Comparison of ENCODE assay signal across 30 mouse cellular contexts in the genomic region with DNA sequence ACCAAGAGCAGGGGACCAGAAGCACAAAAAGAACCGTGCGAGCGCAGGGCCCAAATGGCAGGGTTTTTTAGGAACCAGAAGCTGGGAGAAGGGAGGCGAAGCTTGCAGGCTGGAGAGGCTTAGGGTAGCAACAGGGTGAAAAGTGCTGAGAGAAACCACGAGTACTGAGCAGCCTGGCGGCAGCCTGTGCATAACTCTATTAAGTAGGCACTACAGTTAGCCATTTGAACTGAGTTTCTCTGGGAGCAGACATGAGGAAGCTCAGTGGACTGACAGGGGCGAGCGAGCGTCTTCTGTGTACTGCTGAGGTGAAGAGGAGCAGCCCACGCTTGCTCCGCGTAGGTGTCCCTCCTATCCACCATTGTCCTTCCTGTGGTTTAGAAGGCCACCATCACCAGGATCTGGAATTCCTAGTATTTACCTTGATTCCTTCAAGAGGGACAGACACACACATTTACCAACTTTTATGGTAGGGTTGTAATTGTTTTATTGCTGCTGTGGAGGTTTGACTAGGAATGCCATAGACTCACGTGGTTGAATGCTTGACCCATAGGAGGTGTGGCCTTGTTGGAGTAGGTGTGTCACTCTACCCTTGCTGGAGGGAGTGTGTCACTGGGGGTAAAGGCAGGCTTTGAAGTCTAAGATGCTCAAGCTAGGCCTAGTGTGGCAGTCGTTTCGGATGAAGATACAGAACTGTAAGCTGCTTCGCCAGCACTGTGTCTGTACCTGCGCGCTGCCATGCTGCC. TPM values are rescaled to one million over a fixed set of nuclear protein-coding genes. Genes with fewer than 3 reads are reported as not detected.
DNase-seq lines count a peak whose midpoint lies in the region; ATAC-seq lines count a peak whose summit lies in the region.
"Had no signal": no experiment of that assay in that cellular context is flagged by ENCODE, and none has a peak within 500 bp of the region (broad histone marks: within the 10 kb centered on the region; RNA-seq: fewer than 3 reads in every experiment).

No protein-coding gene starts in this region.

- no peak overlapping the region for H3K27ac ChIP-seq in limb, embryonic 13.5 days
- no peak overlapping the region for H3K27ac ChIP-seq in limb, embryonic 10.5 days
- H3K27ac ChIP-seq in intestine, embryonic 15.5 days, result peak overlapping the region; percentile 70
- H3K27ac ChIP-seq: embryonic facial prominence, embryonic 10.5 days; embryonic facial prominence, embryonic 15.5 days; forebrain, embryonic 12.5 days; heart, adult 2 months; hindbrain, embryonic 14.5 days; midbrain, embryonic 12.5 days; neural tube, embryonic 13.5 days; stomach, embryonic 15.5 days had no signal

- WGBS in limb, embryonic 13.5 days, result 68% methylated on average over 18 of the region's 18 CpGs
- WGBS in limb, embryonic 10.5 days, result 73% methylated on average over 18 of the region's 18 CpGs
- 67% methylated on average over 18 of the region's 18 CpGs for WGBS in intestine, embryonic 15.5 days

- H3K27me3 ChIP-seq in limb, embryonic 13.5 days, result no peaks in the 10 kb centered on the region
- no peaks in the 10 kb centered on the region for H3K27me3 ChIP-seq in limb, embryonic 10.5 days (ENCODE audit: low read depth, poor library complexity, severe bottlenecking)
- no peaks in the 10 kb centered on the region for H3K27me3 ChIP-seq in intestine, embryonic 15.5 days (replicated peaks)
- H3K27me3 ChIP-seq: embryonic facial prominence, embryonic 15.5 days; forebrain, embryonic 12.5 days; heart, embryonic 12.5 days; limb, embryonic 12.5 days; neural tube, embryonic 13.5 days; stomach, embryonic 15.5 days had no signal

- no peak overlapping the region for H3K4me3 ChIP-seq in limb, embryonic 13.5 days
- no peak overlapping the region for H3K4me3 ChIP-seq in limb, embryonic 10.5 days
- no peak overlapping the region for H3K4me3 ChIP-seq in intestine, embryonic 15.5 days (replicated peaks)
- H3K4me3 ChIP-seq: embryonic facial prominence, embryonic 10.5 days; embryonic facial prominence, embryonic 15.5 days; forebrain, embryonic 12.5 days; heart, adult 2 months; heart, embryonic 12.5 days; limb, embryonic 12.5 days; megakaryocyte, embryonic 14.5 days; midbrain, embryonic 12.5 days; neural tube, embryonic 13.5 days; stomach, embryonic 15.5 days had no signal

- DNase-seq in limb, embryonic 10.5 days (ENCODE audit: low spot score), result no peak
- peak; percentile 60 for DNase-seq in R1 (ENCODE audit: low read depth, low spot score)
- no peak for DNase-seq in urinary bladder, postnatal 10 days (ENCODE audit: low spot score)
- no peak for DNase-seq in left cerebral cortex, adult 18-20 months (ENCODE audit: low spot score in 2 of 2)
- DNase-seq: adrenal gland, postnatal 25 days; B cell, adult 2 months; cerebellum, adult 11-12 months; cerebellum, postnatal 10 days; forebrain, postnatal 0 days; heart, adult 2 months; heart, postnatal 4 days; kidney, adult 8-10 months; kidney, postnatal 36 days; lung, postnatal 4 days; thymus, adult 18-20 months; thymus, postnatal 36 days had no signal

- H3K4me1 ChIP-seq in limb, embryonic 13.5 days, result peaks cover 32% of the 10 kb centered on the region
- H3K4me1 ChIP-seq in limb, embryonic 10.5 days, result peaks cover 23% of the 10 kb centered on the region
- no peaks in the 10 kb centered on the region; the same call in 1 of the 2 replicates for H3K4me1 ChIP-seq in intestine, embryonic 15.5 days (replicated peaks)
- H3K4me1 ChIP-seq: forebrain, embryonic 12.5 days; midbrain, embryonic 12.5 days; neural tube, embryonic 13.5 days; stomach, embryonic 15.5 days had no signal

- no peak overlapping the region for H3K9ac ChIP-seq in limb, embryonic 13.5 days
- no peak overlapping the region for H3K9ac ChIP-seq in intestine, embryonic 15.5 days
- H3K9ac ChIP-seq: embryonic facial prominence, embryonic 15.5 days; forebrain, embryonic 12.5 days; forebrain, postnatal 0 days; heart, embryonic 12.5 days; hindbrain, embryonic 14.5 days; limb, embryonic 12.5 days; midbrain, embryonic 12.5 days; neural tube, embryonic 13.5 days; stomach, embryonic 15.5 days had no signal

- H3K4me2 ChIP-seq in limb, embryonic 13.5 days (replicated peaks), result no peak overlapping the region
- H3K4me2 ChIP-seq in intestine, embryonic 15.5 days (replicated peaks), result peak overlapping the region; percentile 41
- H3K4me2 ChIP-seq: embryonic facial prominence, embryonic 15.5 days; forebrain, embryonic 12.5 days; heart, embryonic 12.5 days; hindbrain, embryonic 14.5 days; limb, embryonic 12.5 days; liver, embryonic 11.5 days; midbrain, embryonic 12.5 days; neural tube, embryonic 13.5 days; stomach, embryonic 15.5 days had no signal

- H3K36me3 ChIP-seq in limb, embryonic 13.5 days, result no peaks in the 10 kb centered on the region
- peaks cover 30% of the 10 kb centered on the region for H3K36me3 ChIP-seq in limb, embryonic 10.5 days
- no peaks in the 10 kb centered on the region for H3K36me3 ChIP-seq in intestine, embryonic 15.5 days
- H3K36me3 ChIP-seq: embryonic facial prominence, embryonic 15.5 days; forebrain, embryonic 12.5 days; G1E; heart, embryonic 12.5 days; midbrain, embryonic 12.5 days; neural tube, embryonic 13.5 days; stomach, embryonic 15.5 days had no signal

- ATAC-seq in limb, embryonic 13.5 days (ENCODE audit: low FRiP score, low read depth), result 0 out of 2 replicates have a peak, but pooled peaks have one; percentile 22
- ATAC-seq in intestine, embryonic 15.5 days, result peak; percentile 97
- ATAC-seq: forebrain, postnatal 0 days had no signal

- H3K9me3 ChIP-seq in limb, embryonic 13.5 days, result 0 out of 2 replicates have a peak, but pooled peaks cover 8% of the 10 kb centered on the region
- no peaks in the 10 kb centered on the region for H3K9me3 ChIP-seq in limb, embryonic 10.5 days (replicated peaks)
- no peaks in the 10 kb centered on the region for H3K9me3 ChIP-seq in intestine, embryonic 15.5 days
- H3K9me3 ChIP-seq: embryonic facial prominence, embryonic 15.5 days; forebrain, embryonic 12.5 days; G1E; stomach, embryonic 15.5 days had no signal

RNA-seq across cellular contexts. Expression of gene Tanc1, which starts 25.4 kb away (rescaled TPM):
- polyA plus RNA-seq in limb, embryonic 13.5 days (2015; fragmentation: Nextera tagmentation; extraction: Ambion mirVana), result 42.1 and 45.2 TPM in 2 replicates
- polyA plus RNA-seq in limb, embryonic 10.5 days (2016; fragmentation: Nextera tagmentation; extraction: Ambion mirVana), result 65.4 and 85.4 TPM in 2 replicates
- polyA plus RNA-seq in intestine, embryonic 15.5 days (2015; fragmentation: Nextera tagmentation; extraction: Ambion mirVana), result 19.8 and 24.1 TPM in 2 replicates
- total RNA-seq in left cerebral cortex, adult 18-20 months (2021), result 10 to 100 TPM; 25.2 to 26.7 TPM
